13 mouse cellular contexts compared by ENCODE assay signal in the genomic region with DNA sequence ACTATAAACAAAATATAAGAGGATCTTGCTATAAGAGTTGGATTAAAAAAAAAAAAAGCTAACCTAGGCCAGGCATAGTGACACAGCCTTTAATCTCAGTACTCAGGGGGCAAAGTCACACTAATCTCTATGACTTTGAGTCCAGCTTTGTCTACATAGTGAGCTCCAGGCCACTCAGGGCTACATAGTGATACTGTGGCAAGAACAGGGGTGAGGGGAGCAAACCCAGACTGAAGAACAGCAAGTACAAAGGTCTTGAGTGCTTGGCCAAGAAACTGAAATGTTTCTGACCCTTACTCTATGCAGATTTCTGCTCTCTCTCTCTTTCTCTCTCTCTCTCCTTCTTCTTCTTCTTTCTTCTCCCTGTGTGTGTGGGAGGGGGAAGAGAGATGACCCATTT.
"Had no signal": no experiment of that assay in that cellular context is flagged by ENCODE, and none has a peak within 500 bp of the region (broad histone marks: within the 10 kb centered on the region; RNA-seq: fewer than 3 reads in every experiment).

No protein-coding gene starts in this region.

- H3K4me3 ChIP-seq: left cerebral cortex, adult 2 months; liver, embryonic 12.5 days; liver, embryonic 15.5 days; lung, embryonic 15.5 days had no signal

- H3K36me3 ChIP-seq: liver, embryonic 12.5 days; liver, embryonic 15.5 days; lung, embryonic 15.5 days had no signal

- H3K9ac ChIP-seq: liver, embryonic 12.5 days; liver, embryonic 15.5 days; lung, embryonic 15.5 days had no signal

- H3K4me1 ChIP-seq: liver, embryonic 12.5 days; liver, embryonic 15.5 days had no signal

- H3K27ac ChIP-seq: left cerebral cortex, adult 2 months; liver, embryonic 12.5 days; liver, embryonic 15.5 days; lung, embryonic 15.5 days had no signal

- H3K9me3 ChIP-seq: liver, embryonic 12.5 days; liver, embryonic 15.5 days; lung, embryonic 15.5 days had no signal

- H3K27me3 ChIP-seq: liver, embryonic 12.5 days; liver, embryonic 15.5 days; lung, embryonic 15.5 days had no signal

- H3K4me2 ChIP-seq: liver, embryonic 12.5 days; liver, embryonic 15.5 days; lung, embryonic 15.5 days; midbrain, embryonic 11.5 days had no signal

- ATAC-seq: intestine, embryonic 16.5 days; liver, embryonic 12.5 days had no signal

- DNase-seq: layer of hippocampus, postnatal 36 days; lung, adult 18-20 months; lung, postnatal 10 days; lung, postnatal 4 days; midbrain, embryonic 14.5 days; thymus, adult 18-20 months; thymus, postnatal 36 days had no signal
